Mouse (Mus musculus): ENCODE results near the gene Nfkbil1. TPM values are rescaled to one million over a fixed set of nuclear protein-coding genes. Genes with fewer than 3 reads are reported as not detected.

Nfkbil1 gene
- total RNA-seq, 2 experiments from 2014 or later, result 13.3 to 15.1 TPM

DNA sequence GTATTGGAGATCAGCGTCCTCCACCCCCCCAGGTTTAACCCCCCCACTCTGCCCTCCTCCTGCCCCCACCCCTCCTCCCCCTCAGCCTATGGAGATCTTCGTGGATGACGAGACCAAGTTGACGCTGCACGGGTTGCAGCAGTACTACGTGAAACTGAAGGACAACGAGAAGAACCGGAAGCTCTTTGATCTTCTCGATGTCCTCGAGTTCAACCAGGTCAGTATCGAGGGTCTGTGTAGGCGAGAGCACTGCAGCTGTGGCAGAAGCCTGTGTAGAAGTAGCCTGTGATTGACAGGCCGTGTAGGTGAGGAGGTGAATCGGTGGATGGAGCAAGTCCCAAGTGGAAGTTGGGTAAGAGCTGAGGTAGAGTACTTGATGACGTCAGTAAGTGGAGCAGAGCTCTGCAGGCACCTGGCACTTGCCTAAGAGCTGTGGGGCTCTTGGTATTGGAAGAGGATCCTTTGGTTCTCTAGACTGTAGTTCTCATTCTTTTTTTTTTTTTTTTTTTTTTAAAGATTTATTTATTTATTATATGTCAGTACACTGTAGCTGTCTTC, 15.6 kb upstream of the Nfkbil1 start:
- no peak overlapping the region for H3K27ac ChIP-seq
- H3K4me3 ChIP-seq, result no peak overlapping the region
- no peak for DNase-seq (ENCODE audit: low spot score in 2 of 2)
- no peak for TF ChIP-seq CTCF (conservative IDR thresholded peaks at IDR 0.05)

DNA sequence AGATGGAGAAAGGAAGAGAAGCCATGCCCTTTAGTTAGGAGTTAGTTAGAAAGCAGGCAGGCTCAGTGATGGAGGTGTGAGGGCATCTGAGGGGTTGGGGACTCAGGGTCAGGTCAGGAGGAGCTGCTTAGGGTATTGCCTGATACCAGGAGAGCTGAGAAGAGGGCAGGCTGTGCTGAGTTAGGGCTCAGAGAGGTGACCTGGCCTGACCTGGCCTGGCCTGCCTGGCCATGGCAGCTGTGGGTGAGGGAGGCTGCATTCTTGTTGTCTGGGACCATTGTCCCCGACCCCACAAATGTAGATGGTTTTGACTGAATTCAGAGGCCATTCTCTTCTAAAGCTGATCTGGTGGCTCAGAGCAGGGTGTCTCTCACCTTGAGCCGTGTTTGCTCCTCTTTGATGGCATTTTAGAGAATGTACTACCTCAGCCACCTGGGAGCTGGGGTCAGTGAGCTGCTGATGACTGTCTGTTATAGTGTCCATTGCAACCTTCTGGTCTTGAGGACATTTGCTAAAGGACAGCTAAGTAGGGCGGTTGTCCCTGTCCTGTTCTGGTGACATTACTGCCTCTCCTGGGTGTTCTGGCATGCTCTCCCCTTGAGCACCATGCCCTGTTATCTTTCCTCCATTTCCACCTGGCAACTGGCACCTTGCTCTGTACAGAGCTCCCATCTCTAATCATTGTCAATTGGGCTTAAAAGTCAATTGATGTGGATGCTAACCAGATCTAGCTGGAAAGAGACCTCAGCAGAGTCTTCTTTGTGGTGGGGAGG, 14.9 kb upstream of the Nfkbil1 start:
- Histone ChIP-seq H3K27ac (no peak overlapping the region), H3K4me3 (no peak overlapping the region)
- DNase-seq (ENCODE audit: low spot score in 2 of 2), result no peak
- TF ChIP-seq CTCF (conservative IDR thresholded peaks at IDR 0.05), result no peak

DNA sequence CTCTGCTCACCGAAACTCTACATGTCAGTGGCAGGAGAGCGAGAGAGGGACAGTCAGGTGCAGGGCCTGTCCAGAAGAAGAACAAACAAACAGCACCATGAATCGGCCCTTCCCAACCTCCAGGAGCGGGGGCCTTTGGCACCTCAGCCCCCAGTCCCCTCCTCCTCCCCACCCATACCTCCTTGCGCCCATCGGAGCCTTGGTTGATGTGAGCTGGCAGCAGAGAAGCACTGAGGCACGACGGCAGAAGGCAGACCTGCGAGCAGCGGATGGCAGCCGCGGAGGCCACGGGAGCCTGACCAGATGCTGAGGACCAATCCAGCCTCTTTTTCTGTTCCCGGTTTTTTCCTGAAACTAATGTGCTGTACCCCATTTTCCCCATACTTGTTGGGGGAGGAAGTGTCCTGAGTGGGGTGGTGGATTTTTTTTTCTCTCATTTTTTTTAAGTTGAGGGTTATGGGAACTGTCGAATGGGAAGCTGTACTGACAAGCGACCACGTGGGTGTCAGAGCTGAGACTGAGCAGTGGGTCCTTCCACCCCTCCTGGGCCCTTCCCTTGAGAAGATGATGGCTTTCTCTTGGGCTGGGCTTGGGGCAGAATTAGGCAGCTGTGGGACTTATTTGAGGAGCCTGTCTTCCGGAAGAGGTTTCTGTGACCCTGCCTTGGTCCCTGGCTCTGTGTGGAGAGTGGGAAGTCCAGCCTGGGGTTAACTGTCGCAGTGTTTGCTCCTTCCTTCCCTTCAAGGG, 14.0 kb upstream of the Nfkbil1 start:
- H3K4me3 ChIP-seq, result no peak overlapping the region
- H3K27ac ChIP-seq, result no peak overlapping the region
- TF ChIP-seq CTCF (conservative IDR thresholded peaks at IDR 0.05), result no peak
- DNase-seq (ENCODE audit: low spot score in 2 of 2), result no peak

DNA sequence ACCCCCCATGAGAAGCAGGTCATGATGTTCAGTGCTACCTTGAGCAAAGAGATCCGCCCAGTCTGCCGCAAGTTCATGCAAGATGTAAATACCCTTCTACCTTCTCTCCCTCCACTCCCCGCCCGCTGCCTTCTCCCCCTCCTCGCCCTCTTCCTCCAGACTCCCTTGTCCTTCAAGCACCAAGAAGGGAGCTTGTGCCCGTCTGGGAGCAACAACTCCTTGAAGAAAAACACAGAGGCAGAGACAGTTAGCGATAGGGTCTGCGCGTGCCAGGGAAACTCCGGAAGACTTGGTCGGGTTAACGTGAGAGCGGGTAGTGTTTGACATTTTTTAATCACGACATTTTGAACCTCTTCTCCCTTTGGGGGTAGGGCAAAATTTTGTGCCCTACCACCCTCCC, 13.4 kb upstream of the Nfkbil1 start:
- H3K27ac ChIP-seq, result no peak overlapping the region
- no peak overlapping the region for H3K4me3 ChIP-seq
- no peak for DNase-seq (ENCODE audit: low spot score in 2 of 2)
- TF ChIP-seq CTCF (conservative IDR thresholded peaks at IDR 0.05), result no peak

DNA sequence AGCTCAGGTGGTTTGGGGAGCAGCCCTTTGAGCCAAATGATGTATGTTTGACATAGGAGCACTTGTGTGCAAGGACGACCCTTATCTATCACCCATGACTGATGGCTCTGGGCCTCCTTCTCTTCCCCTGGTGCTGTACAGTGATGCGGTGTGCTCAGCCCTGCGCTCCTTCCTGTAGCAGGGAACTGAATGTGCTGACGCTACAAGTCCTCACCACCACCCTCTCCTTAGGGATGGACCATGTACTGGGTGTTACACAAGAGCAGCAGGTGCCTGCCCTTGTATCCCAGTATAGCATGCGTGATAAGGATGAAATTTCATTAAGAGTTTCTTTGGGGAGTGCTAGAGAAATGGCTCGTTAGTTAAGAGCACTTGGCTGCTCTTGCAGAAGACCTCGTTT, 11.6 kb upstream of the Nfkbil1 start:
- no peak for DNase-seq (ENCODE audit: low spot score in 2 of 2)
- Histone ChIP-seq H3K27ac (no peak overlapping the region), H3K4me3 (no peak overlapping the region)
- TF ChIP-seq CTCF (conservative IDR thresholded peaks at IDR 0.05), result no peak

GRCm38 (mm10) chr17:35245731-35246623, 10.4 kb upstream of the Nfkbil1 start:
- no peak overlapping the region for H3K27ac ChIP-seq
- no peak overlapping the region for H3K4me3 ChIP-seq
- DNase-seq (ENCODE audit: low spot score in 2 of 2), result no peak
- TF ChIP-seq CTCF (conservative IDR thresholded peaks at IDR 0.05), result peak; percentile 78

- Histone ChIP-seq H3K27ac (no peak overlapping the region), H3K4me3 (no peak overlapping the region)
- no peak for TF ChIP-seq CTCF (conservative IDR thresholded peaks at IDR 0.05)
- no peak for DNase-seq (ENCODE audit: low spot score in 2 of 2)
Measured at GRCm38 (mm10) chr17:35244999-35245398, 9.4 kb upstream of the Nfkbil1 start.

- peak overlapping the region; percentile 100 for H3K27ac ChIP-seq
- H3K4me3 ChIP-seq, result peak overlapping the region; percentile 95
- TF ChIP-seq CTCF (conservative IDR thresholded peaks at IDR 0.05), result 0 out of 2 replicates have a peak, but pooled peaks have one; percentile 2
- DNase-seq (ENCODE audit: low spot score in 2 of 2), result peak in 1 of 2 experiments; percentile 54
Measured at GRCm38 (mm10) chr17:35243086-35243485, 7.5 kb upstream of the Nfkbil1 start.

GRCm38 (mm10) chr17:35242015-35242941, 6.7 kb upstream of the Nfkbil1 start:
- 0 out of 2 replicates have a peak, but pooled peaks have one; percentile 25 for TF ChIP-seq CTCF (conservative IDR thresholded peaks at IDR 0.05)
- Histone ChIP-seq H3K4me3 (peak overlapping the region; percentile 95), H3K27ac (peak overlapping the region; percentile 100)
- peak; percentile 61 to 68 for DNase-seq (ENCODE audit: low spot score in 2 of 2)

DNA sequence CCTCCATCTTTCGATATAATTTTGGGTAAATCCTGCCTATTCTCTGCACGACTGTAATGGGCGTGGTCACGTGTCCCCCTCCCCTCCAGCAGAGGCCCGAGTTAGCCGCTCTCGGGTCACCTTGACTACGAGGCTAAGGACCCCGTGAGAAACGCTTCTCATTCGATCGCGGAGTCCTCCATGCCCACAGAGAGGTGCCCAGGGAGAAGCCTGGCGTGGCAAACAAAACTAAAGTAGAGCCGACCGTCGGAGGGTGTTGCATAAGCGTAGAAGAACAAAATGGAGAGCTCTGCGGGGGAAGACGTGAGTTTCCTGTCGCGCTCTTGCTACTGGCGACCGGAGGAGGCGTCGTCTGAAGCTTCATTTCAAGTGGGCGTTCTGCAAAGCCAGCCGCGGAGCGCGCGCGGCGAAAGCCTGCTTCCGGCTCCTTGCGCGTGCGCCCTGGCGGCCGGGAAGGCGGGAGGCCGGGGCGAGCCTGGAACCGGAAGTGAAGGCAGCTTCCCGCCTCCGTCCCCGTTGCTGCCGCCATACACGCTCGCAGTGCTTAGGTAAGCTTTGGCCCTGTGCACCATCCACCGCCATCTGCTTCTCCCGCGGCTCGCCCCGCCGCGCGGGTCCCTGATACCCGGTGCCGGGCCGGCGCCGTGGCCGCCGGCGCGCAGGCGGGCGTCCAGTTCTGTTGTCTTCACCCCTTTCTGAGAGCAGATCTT, 5.9 kb upstream of the Nfkbil1 start, which contains the start of gene Ddx39b:
Ddx39b (plus strand) TSS at position 442 of the 710 bp plus-strand sequence.
- peak within 1 kb of the TSS; percentile 100 for H3K27ac ChIP-seq
- TF ChIP-seq CTCF (conservative IDR thresholded peaks at IDR 0.05), result peak; percentile 46
- peak within 1 kb of the TSS; percentile 95 for H3K4me3 ChIP-seq
- DNase-seq (ENCODE audit: low spot score in 2 of 2), result peak; percentile 95
